Mouse (Mus musculus) bone marrow macrophage, adult 2 months (primary cell): ENCODE data around the gene Ifnk.

Experiments
- CTCF ChIP-seq: IDR thresholded peaks from 2 replicates; pipeline ENCODE4 v1.5.1; 2012; ENCODE audit warnings: low read depth, mild to moderate bottlenecking, low read length, moderate library complexity
- POLR2A ChIP-seq: IDR thresholded peaks from 2 replicates; pipeline ENCODE4 v1.6.1; 2012; ENCODE audit warnings: mild to moderate bottlenecking, low read depth, low read length, borderline replicate concordance

DNA sequence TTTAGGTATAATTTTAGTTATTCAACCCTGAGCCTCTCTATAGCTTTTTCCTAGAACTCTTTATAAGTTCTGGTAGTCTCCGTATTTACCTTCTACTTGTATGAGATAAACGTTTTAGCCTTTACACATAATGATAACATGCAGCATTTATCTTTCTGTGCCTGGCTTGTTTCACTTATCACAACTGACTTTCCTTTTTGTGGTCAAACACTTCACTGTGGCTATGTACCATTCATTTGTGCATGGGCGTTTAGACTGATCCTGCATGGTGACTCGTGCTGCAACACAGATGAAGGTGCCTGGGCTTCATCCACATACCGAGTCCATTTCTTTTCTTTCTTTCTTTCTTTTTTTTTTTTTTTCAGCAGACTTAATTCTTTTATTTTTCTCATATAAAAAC lies 49.8 kb downstream of the Ifnk start:
- TF ChIP-seq POLR2A (no peak), CTCF (no peak)
